Mouse (Mus musculus) thymus, adult 2 months (tissue): ENCODE measurements around the gene Fut11. TPM values are rescaled to one million over a fixed set of nuclear protein-coding genes. Genes with fewer than 3 reads are reported as not detected.
A peak's percentile ranks its signal among the peaks of the same experiment; 100 is the strongest.

Experiments used
- DNase-seq: peaks from one replicate; pipeline ENCODE4 v3.0.0; 2021
- H3K27ac ChIP-seq: fragments of 200-500 bp; 2 replicates; pipeline ENCODE4 v1.5.1; 2012; ENCODE audit warnings: low read length, control low read depth; ENCODE audit not compliant: control insufficient read depth, insufficient read depth
- H3K27me3 ChIP-seq: fragments of 200-500 bp; 2 replicates; pipeline ENCODE4 v1.6.1; 2012; ENCODE audit warnings: mild to moderate bottlenecking, low read length, moderate library complexity, mixed read lengths; ENCODE audit not compliant: control insufficient read depth, insufficient read depth
- H3K36me3 ChIP-seq: fragments of 200-500 bp; 2 replicates; pipeline ENCODE4 v1.6.1; 2012; ENCODE audit warnings: mild to moderate bottlenecking, low read length, moderate library complexity; ENCODE audit not compliant: control insufficient read depth, insufficient read depth
- H3K4me1 ChIP-seq: fragments of 200-500 bp; replicated peaks from 2 replicates; pipeline ENCODE4 v1.6.1; 2012; ENCODE audit warnings: low read length; ENCODE audit not compliant: control insufficient read depth, insufficient read depth
- H3K4me3 ChIP-seq: fragments of 200-500 bp; 2 replicates; pipeline ENCODE4 v1.5.1; 2012; ENCODE audit warnings: mild to moderate bottlenecking, low read length, control low read depth, moderate library complexity; ENCODE audit not compliant: control insufficient read depth, insufficient read depth
- CTCF ChIP-seq: fragments of 200-500 bp; IDR thresholded peaks from 2 replicates; pipeline ENCODE4 v1.5.1; 2012; ENCODE audit warnings: mild to moderate bottlenecking, control low read depth, low read length, moderate library complexity, borderline replicate concordance; ENCODE audit not compliant: control insufficient read depth, poor library complexity, insufficient read depth; ENCODE audit errors: extremely low read depth
- POLR2A ChIP-seq: fragments of 200-500 bp; IDR thresholded peaks from 2 replicates; pipeline ENCODE4 v1.6.1; 2012; ENCODE audit warnings: mild to moderate bottlenecking, low read length, control low read depth, moderate library complexity; ENCODE audit not compliant: control insufficient read depth, poor library complexity, insufficient read depth; ENCODE audit errors: extremely low read depth
- WGBS: fragments of 180-500 bp; shearing (Covaris S2); methylation state at CpG from one replicate; pipeline ENCODE4 v1.1.7; 2018; 5-methylcytosine and 5-hydroxymethylcytosine counted together
- polyA plus RNA-seq: library from polyadenylated mRNA; depleted of rRNA; stranded (reverse); fragments of >200 nt; gene quantifications from 2 replicates; pipeline ENCODE4 v1.2.3, GENCODE M21; 2012

Gene Fut11
- polyA plus RNA-seq, 1 experiment, result 19.2 TPM

DNA sequence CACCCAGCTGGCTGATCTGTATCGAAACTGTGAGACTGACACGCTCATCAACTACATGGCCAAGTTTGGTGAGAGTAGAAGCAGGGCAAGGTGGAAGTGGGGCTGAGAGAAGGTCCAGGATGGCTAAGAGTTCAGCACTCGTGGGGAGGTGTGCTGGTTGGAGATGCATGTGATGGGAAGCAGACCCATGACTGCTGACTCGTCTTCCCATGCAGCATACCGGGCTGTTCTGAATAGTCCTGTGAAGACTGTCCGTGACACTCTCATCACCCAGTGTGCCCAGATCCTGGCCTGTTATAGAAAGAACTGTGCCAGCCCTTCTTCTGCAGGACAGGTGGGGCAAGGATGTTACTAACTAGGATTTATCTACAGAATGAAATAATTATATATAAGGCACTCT lies 3.0 kb upstream of the Fut11 start:
- WGBS, result 95% methylated on average over 6 of the region's 6 CpGs
- H3K27ac ChIP-seq, result no peak overlapping the region
- H3K27me3 ChIP-seq, result no peaks in the 10 kb centered on the region
- no peak for DNase-seq
- no peak overlapping the region for H3K4me3 ChIP-seq
- H3K36me3 ChIP-seq, result peaks cover 70% of the 10 kb centered on the region
- peaks cover 14% of the 10 kb centered on the region for H3K4me1 ChIP-seq
- no peak for TF ChIP-seq CTCF
- TF ChIP-seq POLR2A, result no peak

DNA sequence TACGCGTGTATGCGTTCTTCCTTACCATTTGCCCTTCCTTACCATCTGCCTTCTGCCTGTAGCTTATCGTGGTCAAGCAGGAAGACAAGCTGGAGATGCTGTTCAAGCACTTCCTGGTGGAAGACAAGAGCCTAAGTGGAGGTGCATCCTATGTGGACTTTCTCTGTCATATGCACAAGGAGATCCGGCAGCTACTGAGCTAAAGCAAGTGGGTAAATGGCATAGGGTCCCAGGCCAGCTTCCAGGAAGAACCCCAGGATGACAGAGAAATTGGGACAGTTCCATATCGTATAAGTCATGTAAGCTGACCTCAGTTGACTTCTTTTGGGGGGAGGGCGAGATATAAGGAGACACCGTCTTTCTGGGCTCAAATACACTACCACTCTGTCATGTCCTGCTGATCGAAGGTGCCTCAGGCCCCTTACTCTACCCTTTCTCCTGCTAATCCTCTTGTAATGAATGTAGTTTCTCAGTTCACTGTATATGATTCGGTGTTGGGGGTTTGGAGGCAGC lies 1.1 kb upstream of the Fut11 start:
- no peak overlapping the region for H3K27ac ChIP-seq
- peaks cover 51% of the 10 kb centered on the region for H3K36me3 ChIP-seq
- peaks cover 16% of the 10 kb centered on the region for H3K4me1 ChIP-seq
- 93% methylated on average over 10 of the region's 10 CpGs for WGBS
- no peak for DNase-seq
- H3K4me3 ChIP-seq, result no peak overlapping the region
- H3K27me3 ChIP-seq, result no peaks in the 10 kb centered on the region
- TF ChIP-seq POLR2A (no peak), CTCF (no peak)

DNA sequence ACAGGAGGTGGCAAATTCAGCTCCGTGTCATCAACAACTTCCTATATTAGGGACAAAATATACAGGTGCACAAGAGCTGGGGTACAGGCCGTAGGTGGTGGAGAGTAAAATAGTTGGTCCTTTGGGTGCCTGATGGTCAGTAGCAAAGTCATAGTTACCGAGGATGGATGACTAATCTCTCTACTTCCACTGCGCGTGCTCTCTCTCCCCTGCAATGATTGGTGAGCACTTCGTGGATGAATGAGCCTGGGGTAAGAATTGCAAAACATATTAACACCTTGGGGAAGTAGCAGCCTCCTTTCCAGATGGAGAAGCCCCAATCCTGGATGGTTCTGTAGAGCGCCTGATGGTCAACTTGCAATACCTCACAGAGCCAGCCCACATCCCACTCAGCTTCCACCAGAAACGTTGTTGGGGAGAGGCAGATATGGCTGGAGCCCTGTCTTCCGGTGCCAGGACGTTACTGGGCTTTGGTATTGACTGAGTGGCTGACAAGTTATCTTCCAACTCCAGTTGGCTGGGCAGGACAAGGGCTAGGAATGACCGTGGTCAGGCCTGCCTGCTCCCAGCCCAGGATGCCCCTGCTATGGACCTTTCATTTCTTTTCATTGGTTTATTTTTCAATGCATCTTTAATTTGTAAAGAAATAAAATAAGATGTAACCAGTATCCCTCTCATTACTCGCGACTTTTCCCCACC lies 434 bp upstream of the Fut11 start:
- TF ChIP-seq POLR2A, result no peak
- no peak for TF ChIP-seq CTCF
- no peak for DNase-seq
- peaks cover 44% of the 10 kb centered on the region for H3K36me3 ChIP-seq
- H3K27ac ChIP-seq, result peak overlapping the region; percentile 35
- H3K4me3 ChIP-seq, result peak overlapping the region; percentile 69
- peaks cover 16% of the 10 kb centered on the region for H3K4me1 ChIP-seq
- 57% methylated on average over 13 of the region's 13 CpGs for WGBS
- no peaks in the 10 kb centered on the region for H3K27me3 ChIP-seq

DNA sequence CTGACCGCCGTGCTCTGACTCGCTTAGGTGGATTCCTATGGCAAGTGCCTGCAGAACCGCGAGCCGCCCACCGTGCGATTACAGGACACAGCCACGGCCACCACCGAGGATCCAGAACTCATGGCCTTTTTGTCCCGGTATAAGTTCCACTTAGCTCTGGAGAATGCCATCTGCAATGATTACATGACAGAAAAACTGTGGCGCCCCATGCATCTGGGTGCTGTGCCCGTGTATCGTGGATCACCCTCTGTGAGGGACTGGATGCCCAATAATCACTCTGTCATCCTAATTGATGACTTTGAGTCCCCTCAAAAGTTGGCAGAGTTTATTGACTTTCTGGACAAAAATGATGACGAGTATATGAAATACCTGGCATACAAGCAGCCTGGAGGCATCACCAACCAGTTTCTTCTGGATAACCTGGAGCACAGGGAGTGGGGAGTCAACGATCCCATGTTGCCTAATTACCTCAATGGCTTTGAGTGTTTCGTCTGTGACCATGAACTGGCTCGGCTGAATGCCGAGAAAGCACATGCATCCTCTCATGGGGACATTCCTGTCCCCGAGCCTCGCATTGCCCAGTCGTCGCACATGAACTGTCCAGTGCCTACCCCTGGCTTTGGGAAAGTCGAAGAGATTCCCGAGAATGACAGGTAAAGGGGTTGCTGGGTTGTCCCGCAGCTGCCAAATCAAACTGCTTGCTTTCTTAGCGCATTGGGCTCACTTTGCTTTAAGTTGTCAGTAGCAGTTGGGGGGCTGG lies 1.2 kb downstream of the Fut11 start:
- Histone ChIP-seq H3K27me3 (no peaks in the 10 kb centered on the region), H3K4me1 (peaks cover 16% of the 10 kb centered on the region), H3K4me3 (peak overlapping the region; percentile 69), H3K36me3 (peaks cover 32% of the 10 kb centered on the region), H3K27ac (no peak overlapping the region)
- DNase-seq, result no peak
- 29% methylated on average over 27 of the region's 27 CpGs for WGBS
- TF ChIP-seq POLR2A (no peak), CTCF (no peak)

DNA sequence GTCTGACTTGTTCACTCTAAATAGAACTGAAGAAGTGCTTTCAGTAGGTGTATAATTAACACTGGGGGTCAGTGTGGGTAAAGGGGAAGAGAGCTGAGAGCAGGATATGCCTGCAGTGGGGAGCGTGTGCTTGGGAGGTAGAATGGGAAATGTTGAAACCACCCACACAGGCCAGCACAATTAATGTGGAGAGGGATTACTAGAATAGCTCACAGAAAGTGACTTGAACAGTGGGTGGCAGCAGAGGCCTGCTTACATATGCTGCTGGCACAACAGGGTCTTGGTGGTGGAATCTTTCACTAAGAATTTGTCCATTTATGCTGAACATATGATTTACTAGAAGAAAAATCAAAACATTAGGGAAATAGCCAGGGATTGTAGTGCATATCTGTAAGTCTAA lies 2.2 kb downstream of the Fut11 start:
- no peaks in the 10 kb centered on the region for H3K27me3 ChIP-seq
- peak; percentile 60 for DNase-seq
- H3K4me1 ChIP-seq, result peaks cover 16% of the 10 kb centered on the region
- TF ChIP-seq POLR2A (no peak), CTCF (no peak)
- H3K4me3 ChIP-seq, result no peak overlapping the region
- no peak overlapping the region for H3K27ac ChIP-seq
- WGBS, result 36% methylated on average over 1 of the region's 1 CpGs
- H3K36me3 ChIP-seq, result peaks cover 21% of the 10 kb centered on the region

DNA sequence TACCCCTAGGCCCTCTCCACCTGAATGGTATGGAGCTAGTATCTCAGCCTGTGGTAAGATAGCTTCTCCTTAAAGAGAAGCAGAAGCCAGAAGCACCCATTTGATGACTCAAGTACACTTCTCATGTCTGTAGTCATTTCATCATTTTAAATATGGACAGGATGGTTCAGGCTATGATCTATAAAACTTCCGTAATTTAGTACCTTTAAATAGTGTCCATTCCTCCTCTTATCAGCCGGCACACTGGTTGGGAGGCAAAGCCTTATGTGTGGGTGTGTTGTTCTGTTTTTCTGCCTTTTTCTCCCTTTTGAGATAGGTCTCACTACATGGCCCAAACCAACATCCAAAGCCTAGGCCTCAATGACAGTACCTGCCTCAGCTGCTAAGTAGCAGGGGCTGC lies 3.7 kb downstream of the Fut11 start:
- no peak for DNase-seq
- TF ChIP-seq CTCF (no peak), POLR2A (no peak)
- peaks cover 7% of the 10 kb centered on the region; the same call in 1 of the 2 replicates for H3K36me3 ChIP-seq
- H3K27ac ChIP-seq, result no peak overlapping the region
- 97% methylated on average over 2 of the region's 2 CpGs for WGBS
- no peak overlapping the region for H3K4me3 ChIP-seq
- no peaks in the 10 kb centered on the region for H3K27me3 ChIP-seq
- peaks cover 16% of the 10 kb centered on the region for H3K4me1 ChIP-seq
